Mouse (Mus musculus) kidney, adult 10 weeks (tissue): ENCODE data around the gene Bbs9. TPM values are rescaled to one million over a fixed set of nuclear protein-coding genes. Genes with fewer than 3 reads are reported as not detected.

Experiments
- polyA plus RNA-seq: library from polyadenylated mRNA; stranded (reverse); fragments of 350-450 nt; fragmentation: Illumina TruSeq; extraction: RNeasy Lipid Tissue Mini Kit (QIAGEN cat#74804); gene quantifications from one replicate; pipeline ENCODE4 v1.2.3, GENCODE M21; 2014; ENCODE audit warnings: low read depth, low replicate concordance

Gene Bbs9
- 30.3 TPM for polyA plus RNA-seq

GRCm38 (mm10) chr9:22475424-22475868 lies at the start of gene Bbs9:
TSS of gene Bbs9 (plus strand) at chr9:22475715.

GRCm38 (mm10) chr9:22453990-22454389 lies 21.5 kb upstream of the Bbs9 start, which contains the start of gene Gm17545:
TSS of gene Gm17545 (plus strand) at chr9:22454290.

GRCm38 (mm10) chr9:22469643-22470042 lies 5.9 kb upstream of the Bbs9 start, which contains the start of gene Rp9:
TSS of gene Rp9 (minus strand) at chr9:22469743.

Other genes with a start within 250 kb of the Bbs9 start
- gene Zfp599, start 215.8 kb upstream of the Bbs9 start, polyA plus RNA-seq: 0.97 TPM
- gene Zfp810, start 168.1 kb upstream of the Bbs9 start, polyA plus RNA-seq: 46.8 TPM
- 1.2 TPM for gene Anln, start 86.5 kb upstream of the Bbs9 start, polyA plus RNA-seq
- gene 9530077C05Rik, start 64.2 kb upstream of the Bbs9 start, polyA plus RNA-seq: 1.3 TPM
- gene Gm17545, start 21.4 kb upstream of the Bbs9 start, polyA plus RNA-seq: not detected
- 25.8 TPM for gene Rp9, start 6.0 kb upstream of the Bbs9 start, polyA plus RNA-seq